22 mouse cellular contexts compared by ENCODE assay signal in genomic region chr2:76811160-76811559, GRCm38 (mm10).
"Had no signal": no experiment of that assay in that cellular context is flagged by ENCODE, and none has a peak within 500 bp of the region (broad histone marks: within the 10 kb centered on the region; RNA-seq: fewer than 3 reads in every experiment).

No protein-coding gene starts in this region.

- H3K9ac ChIP-seq: limb, embryonic 12.5 days; limb, embryonic 15.5 days; liver, embryonic 14.5 days; liver, postnatal 0 days; lung, embryonic 14.5 days; midbrain, embryonic 12.5 days; midbrain, embryonic 15.5 days; neural tube, embryonic 12.5 days; neural tube, embryonic 15.5 days had no signal

- H3K4me1 ChIP-seq: limb, embryonic 15.5 days; midbrain, embryonic 12.5 days; midbrain, embryonic 15.5 days; neural tube, embryonic 12.5 days; neural tube, embryonic 15.5 days had no signal

- H3K4me3 ChIP-seq: limb, embryonic 12.5 days; limb, embryonic 15.5 days; midbrain, embryonic 12.5 days; midbrain, embryonic 15.5 days; neural tube, embryonic 12.5 days; neural tube, embryonic 15.5 days had no signal

- ATAC-seq: liver, postnatal 0 days; lung, postnatal 0 days; midbrain, embryonic 15.5 days had no signal

- H3K9me3 ChIP-seq: limb, embryonic 12.5 days; limb, embryonic 15.5 days; midbrain, embryonic 12.5 days; midbrain, embryonic 15.5 days; neural tube, embryonic 12.5 days; neural tube, embryonic 15.5 days had no signal

- H3K27ac ChIP-seq: limb, embryonic 12.5 days; limb, embryonic 15.5 days; liver, embryonic 14.5 days; macrophage; midbrain, embryonic 12.5 days; midbrain, embryonic 15.5 days; neural tube, embryonic 12.5 days; neural tube, embryonic 15.5 days; stomach, postnatal 0 days had no signal

- H3K36me3 ChIP-seq: limb, embryonic 12.5 days; limb, embryonic 15.5 days; midbrain, embryonic 12.5 days; midbrain, embryonic 15.5 days; neural tube, embryonic 12.5 days; neural tube, embryonic 15.5 days had no signal

- H3K4me2 ChIP-seq: limb, embryonic 12.5 days; limb, embryonic 15.5 days; liver, embryonic 11.5 days; lung, embryonic 14.5 days; midbrain, embryonic 12.5 days; midbrain, embryonic 15.5 days; neural tube, embryonic 12.5 days; neural tube, embryonic 15.5 days had no signal

- H3K27me3 ChIP-seq: limb, embryonic 12.5 days; limb, embryonic 15.5 days; midbrain, embryonic 12.5 days; midbrain, embryonic 15.5 days; neural tube, embryonic 12.5 days; neural tube, embryonic 15.5 days had no signal

- DNase-seq: kidney, postnatal 14 days; kidney, postnatal 4 days; left cerebral cortex, postnatal 4 days; liver, postnatal 0 days; lung, embryonic 14.5 days; right cerebral cortex, adult 18-20 months; right cerebral cortex, postnatal 14 days; right cerebral cortex, postnatal 4 days; thymus, adult 2 months; thymus, postnatal 14 days; thymus, postnatal 4 days had no signal
